Mouse (Mus musculus): Measurements from ENCODE around the gene Hic1.

- TF ChIP-seq ZC3H11A (IDR thresholded peaks at IDR 0.05; ENCODE audit: borderline replicate concordance, low read depth, low read length) (no peak), CHD2 (IDR thresholded peaks at IDR 0.05; ENCODE audit: low read depth, low read length) (no peak)
Measured at GRCm38 (mm10) chr11:75173095-75173798, 3.9 kb upstream of the Hic1 start.
